Comparison of ENCODE assay signal across 23 mouse cellular contexts in the genomic region with DNA sequence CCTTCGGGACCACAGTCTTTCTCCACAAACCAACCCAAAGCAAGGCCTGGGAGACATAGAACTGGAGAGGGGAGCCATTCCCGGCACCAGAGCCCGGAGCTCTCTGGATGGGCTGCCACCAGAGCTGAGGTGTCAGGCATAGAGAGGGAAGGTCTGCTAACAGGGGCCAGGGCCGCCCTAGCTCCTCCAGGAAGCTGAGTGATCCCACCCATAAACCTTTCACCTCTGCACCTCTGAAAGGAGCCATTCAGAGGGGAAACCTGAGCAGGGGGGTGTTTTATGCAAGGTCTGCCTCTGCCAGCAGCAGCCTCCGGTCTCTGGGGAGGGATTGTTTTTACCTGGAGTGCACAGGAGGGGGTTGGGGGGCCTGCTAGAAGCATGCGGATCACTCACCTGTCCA.
DNase-seq lines count a peak whose midpoint lies in the region; ATAC-seq lines count a peak whose summit lies in the region.
"Had no signal": no experiment of that assay in that cellular context is flagged by ENCODE, and none has a peak within 500 bp of the region (broad histone marks: within the 10 kb centered on the region; RNA-seq: fewer than 3 reads in every experiment).

No protein-coding gene starts in this region.

- intact Hi-C loops in left cerebral cortex, postnatal 4 days (cut with DNase I): no loop called here

- no peak for DNase-seq in forebrain, embryonic 10.5 days (ENCODE audit: extremely low spot score, low spot score)
- peak; percentile 61 for DNase-seq in limb, embryonic 11.5 days (ENCODE audit: low spot score)
- DNase-seq in spleen, postnatal 36 days (ENCODE audit: low spot score in 2 of 2): no peak
- no peak for DNase-seq in left cerebral cortex, postnatal 4 days
- DNase-seq in adrenal gland, adult (ENCODE audit: inconsistent age in 2 of 2, low spot score in 1 of 2): no peak
- DNase-seq: adrenal gland, postnatal 10 days; B cell, adult 2 months; cerebellum, adult 11 months; cerebellum, adult 9-11 months; cerebellum, postnatal 36 days; gastrocnemius, postnatal 10 days; heart, adult 18-20 months; heart, postnatal 10 days; heart, postnatal 4 days had no signal

- H3K36me3 ChIP-seq in forebrain, embryonic 10.5 days (replicated peaks): no peaks in the 10 kb centered on the region
- no peaks in the 10 kb centered on the region for H3K36me3 ChIP-seq in forebrain, embryonic 15.5 days
- H3K36me3 ChIP-seq in embryonic facial prominence, embryonic 13.5 days: no peaks in the 10 kb centered on the region
- no peaks in the 10 kb centered on the region for H3K36me3 ChIP-seq in limb, embryonic 11.5 days (ENCODE audit: control insufficient read depth, insufficient read depth, low read length)
- H3K36me3 ChIP-seq: G1E; heart, embryonic 10.5 days; hindbrain, embryonic 13.5 days; intestine, embryonic 15.5 days had no signal

- peaks cover under 1% of the 10 kb centered on the region; the same call in 1 of the 2 replicates for H3K9me3 ChIP-seq in forebrain, embryonic 10.5 days
- no peaks in the 10 kb centered on the region for H3K9me3 ChIP-seq in forebrain, embryonic 15.5 days
- no peaks in the 10 kb centered on the region for H3K9me3 ChIP-seq in embryonic facial prominence, embryonic 13.5 days
- H3K9me3 ChIP-seq in limb, embryonic 11.5 days (ENCODE audit: control insufficient read depth, low read length): no peaks in the 10 kb centered on the region
- H3K9me3 ChIP-seq: G1E; heart, embryonic 10.5 days; intestine, embryonic 15.5 days had no signal

- peaks cover 7% of the 10 kb centered on the region; the same call in 1 of the 2 replicates for H3K4me1 ChIP-seq in forebrain, embryonic 10.5 days
- H3K4me1 ChIP-seq in forebrain, embryonic 15.5 days: no peaks in the 10 kb centered on the region
- peaks cover 9% of the 10 kb centered on the region for H3K4me1 ChIP-seq in embryonic facial prominence, embryonic 13.5 days
- peaks cover 13% of the 10 kb centered on the region for H3K4me1 ChIP-seq in limb, embryonic 11.5 days (ENCODE audit: control insufficient read depth, insufficient read depth, low read length)
- H3K4me1 ChIP-seq: hindbrain, embryonic 13.5 days; intestine, embryonic 15.5 days had no signal

- no peak overlapping the region for H3K4me3 ChIP-seq in forebrain, embryonic 10.5 days
- no peak overlapping the region for H3K4me3 ChIP-seq in forebrain, embryonic 15.5 days
- no peak overlapping the region for H3K4me3 ChIP-seq in embryonic facial prominence, embryonic 13.5 days
- H3K4me3 ChIP-seq in limb, embryonic 11.5 days (ENCODE audit: low read depth, low read length): no peak overlapping the region
- H3K4me3 ChIP-seq: erythroblast, embryonic 14.5 days; heart, embryonic 10.5 days; hindbrain, embryonic 13.5 days; intestine, embryonic 15.5 days had no signal

- H3K27ac ChIP-seq in forebrain, embryonic 10.5 days: peak overlapping the region; percentile 51
- no peak overlapping the region for H3K27ac ChIP-seq in forebrain, embryonic 15.5 days (replicated peaks)
- peak overlapping the region; percentile 39; the same call in 1 of the 2 replicates for H3K27ac ChIP-seq in embryonic facial prominence, embryonic 13.5 days
- peak overlapping the region; percentile 3; the same call in 1 of the 2 replicates for H3K27ac ChIP-seq in limb, embryonic 11.5 days (replicated peaks; ENCODE audit: low read depth, low read length)
- H3K27ac ChIP-seq: heart, embryonic 10.5 days; hindbrain, embryonic 13.5 days; intestine, embryonic 15.5 days had no signal

- no peak for ATAC-seq in forebrain, embryonic 15.5 days (replicated peaks)
- ATAC-seq in embryonic facial prominence, embryonic 13.5 days (ENCODE audit: insufficient number of reproducible peaks, insufficient read depth, low FRiP score, low TSS enrichment, low read depth): peak; percentile 56; the same call in 1 of the 2 replicates
- peak; percentile 76 for ATAC-seq in limb, embryonic 11.5 days (ENCODE audit: insufficient number of reproducible peaks, low FRiP score, low TSS enrichment, low read depth)
- ATAC-seq: CD4-positive, CD25-positive, alpha-beta regulatory T cell, adult 4 months; forebrain, embryonic 16.5 days; intestine, embryonic 15.5 days had no signal

- H3K27me3 ChIP-seq in forebrain, embryonic 10.5 days (ENCODE audit: poor library complexity, severe bottlenecking): peaks cover 17% of the 10 kb centered on the region
- no peaks in the 10 kb centered on the region for H3K27me3 ChIP-seq in forebrain, embryonic 15.5 days
- peaks cover 4% of the 10 kb centered on the region; the same call in 1 of the 2 replicates for H3K27me3 ChIP-seq in embryonic facial prominence, embryonic 13.5 days
- H3K27me3 ChIP-seq in limb, embryonic 11.5 days (ENCODE audit: control insufficient read depth, insufficient read depth, low read length): no peaks in the 10 kb centered on the region
- H3K27me3 ChIP-seq: intestine, embryonic 15.5 days had no signal

- 58% methylated on average over 6 of the region's 6 CpGs for WGBS in forebrain, embryonic 10.5 days
- 63% methylated on average over 6 of the region's 6 CpGs for WGBS in forebrain, embryonic 15.5 days
- WGBS in embryonic facial prominence, embryonic 13.5 days: 39% methylated on average over 6 of the region's 6 CpGs
- WGBS in limb, embryonic 11.5 days: 21% methylated on average over 6 of the region's 6 CpGs

- no peak overlapping the region for H3K4me2 ChIP-seq in forebrain, embryonic 15.5 days (replicated peaks)
- no peak overlapping the region for H3K4me2 ChIP-seq in embryonic facial prominence, embryonic 13.5 days
- H3K4me2 ChIP-seq in limb, embryonic 11.5 days (ENCODE audit: low read depth, severe bottlenecking): no peak overlapping the region
- H3K4me2 ChIP-seq: hindbrain, embryonic 13.5 days; intestine, embryonic 15.5 days had no signal

- H3K9ac ChIP-seq in forebrain, embryonic 15.5 days (replicated peaks): no peak overlapping the region
- H3K9ac ChIP-seq in embryonic facial prominence, embryonic 13.5 days: no peak overlapping the region
- H3K9ac ChIP-seq in limb, embryonic 11.5 days (ENCODE audit: low read length): no peak overlapping the region
- H3K9ac ChIP-seq: hindbrain, embryonic 13.5 days; intestine, embryonic 15.5 days had no signal
